Mouse (Mus musculus) embryonic fibroblast, embryonic 13.5 days (primary cell): ENCODE data around the gene Frmd8. TPM values are rescaled to one million over a fixed set of nuclear protein-coding genes. Genes with fewer than 3 reads are reported as not detected.
A peak's percentile ranks its signal among the peaks of the same experiment; 100 is the strongest.

Experiments used
- H3K27ac ChIP-seq: 2 replicates; pipeline ENCODE4 v1.5.1; 2012; ENCODE audit warnings: low read length, control low read depth, inconsistent platforms; ENCODE audit not compliant: insufficient read depth
- H3K4me1 ChIP-seq: 2 replicates; pipeline ENCODE4 v1.6.1; 2011; ENCODE audit warnings: low read length; ENCODE audit not compliant: control insufficient read depth, insufficient read depth
- H3K4me3 ChIP-seq: 2 replicates; pipeline ENCODE4 v1.5.1; 2011; ENCODE audit warnings: mild to moderate bottlenecking, control low read depth, low read length; ENCODE audit not compliant: insufficient read depth
- CTCF ChIP-seq: IDR thresholded peaks from 2 replicates; pipeline ENCODE4 v1.5.1; 2011; ENCODE audit warnings: mild to moderate bottlenecking, control low read depth, low read length, moderate library complexity, borderline replicate concordance; ENCODE audit not compliant: insufficient read depth
- POLR2A ChIP-seq: IDR thresholded peaks from 2 replicates; pipeline ENCODE4 v1.6.1; 2011; ENCODE audit warnings: low read depth, mild to moderate bottlenecking, control low read depth, low read length, moderate library complexity
- polyA plus RNA-seq: library from polyadenylated mRNA; stranded (reverse); fragments of >200 nt; gene quantifications from 2 replicates; pipeline ENCODE4 v1.2.4, GENCODE M21; 2011; ENCODE audit warnings: low read depth; ENCODE audit not compliant: missing spikeins, insufficient read length

Frmd8 gene
- polyA plus RNA-seq, 1 experiment = 24.9 TPM

DNA sequence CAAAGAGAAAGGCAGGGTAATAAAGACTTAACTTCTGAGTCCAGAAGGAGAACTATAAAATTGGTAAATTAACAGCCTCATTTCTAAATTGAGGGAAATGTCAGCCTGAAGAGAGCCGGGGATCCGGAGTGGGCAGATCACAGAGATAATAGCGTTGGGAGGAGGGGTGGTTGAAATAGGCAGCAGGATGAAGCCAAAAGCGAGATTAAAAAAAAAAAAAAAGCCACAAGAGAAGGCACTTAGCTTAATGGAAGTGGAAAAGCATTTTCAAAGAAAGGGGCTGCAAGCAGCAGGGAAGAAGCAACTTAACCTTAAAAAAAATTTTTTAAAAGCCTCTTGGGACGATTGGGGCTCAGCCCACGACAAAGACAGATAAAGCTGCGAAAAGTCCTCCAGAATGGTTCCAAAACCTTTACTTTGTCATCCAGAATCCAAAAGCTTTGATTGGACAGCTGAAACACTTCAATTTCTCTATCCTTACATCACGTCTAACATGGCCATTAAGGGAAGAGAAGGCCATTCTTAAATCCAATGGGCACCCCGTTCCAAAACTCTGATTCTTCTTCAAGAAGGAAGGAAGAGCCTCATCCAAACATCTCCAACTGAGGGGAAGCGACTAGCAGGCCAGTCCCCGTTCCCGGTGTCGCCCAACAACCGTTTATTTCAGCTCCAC, 36.5 kb upstream of the Frmd8 start:
- H3K27ac ChIP-seq = peak overlapping the region; percentile 70
- TF ChIP-seq CTCF (no peak), POLR2A (peak; percentile 36; the same call in 1 of the 2 replicates)
- peak overlapping the region; percentile 88 for H3K4me3 ChIP-seq

GRCm38 (mm10) chr19:5910221-5910620, 35.1 kb upstream of the Frmd8 start:
- H3K27ac ChIP-seq = no peak overlapping the region
- peaks cover 4% of the 10 kb centered on the region for H3K4me1 ChIP-seq
- H3K4me3 ChIP-seq = no peak overlapping the region
- TF ChIP-seq CTCF (no peak), POLR2A (no peak)

More for the DNA sequence above, 36.5 kb upstream of the Frmd8 start:
- peaks cover 4% of the 10 kb centered on the region for H3K4me1 ChIP-seq

- TF ChIP-seq CTCF (no peak), POLR2A (no peak)
- no peak overlapping the region for H3K4me3 ChIP-seq
- H3K4me1 ChIP-seq = peaks cover 4% of the 10 kb centered on the region; the same call in 1 of the 2 replicates
- H3K27ac ChIP-seq = peak overlapping the region; percentile 7; the same call in 1 of the 2 replicates
These were observed 32.2 kb upstream of the Frmd8 start for GRCm38 (mm10) chr19:5907275-5907674.

GRCm38 (mm10) chr19:5894002-5894678, 19.1 kb upstream of the Frmd8 start, which contains the start of gene Tigd3:
Gene Tigd3 (minus strand): TSS chr19:5894149.
- TF ChIP-seq CTCF = no peak
- peak; percentile 49 for TF ChIP-seq POLR2A
- H3K27ac ChIP-seq = no peak within 1 kb of the TSS

DNA sequence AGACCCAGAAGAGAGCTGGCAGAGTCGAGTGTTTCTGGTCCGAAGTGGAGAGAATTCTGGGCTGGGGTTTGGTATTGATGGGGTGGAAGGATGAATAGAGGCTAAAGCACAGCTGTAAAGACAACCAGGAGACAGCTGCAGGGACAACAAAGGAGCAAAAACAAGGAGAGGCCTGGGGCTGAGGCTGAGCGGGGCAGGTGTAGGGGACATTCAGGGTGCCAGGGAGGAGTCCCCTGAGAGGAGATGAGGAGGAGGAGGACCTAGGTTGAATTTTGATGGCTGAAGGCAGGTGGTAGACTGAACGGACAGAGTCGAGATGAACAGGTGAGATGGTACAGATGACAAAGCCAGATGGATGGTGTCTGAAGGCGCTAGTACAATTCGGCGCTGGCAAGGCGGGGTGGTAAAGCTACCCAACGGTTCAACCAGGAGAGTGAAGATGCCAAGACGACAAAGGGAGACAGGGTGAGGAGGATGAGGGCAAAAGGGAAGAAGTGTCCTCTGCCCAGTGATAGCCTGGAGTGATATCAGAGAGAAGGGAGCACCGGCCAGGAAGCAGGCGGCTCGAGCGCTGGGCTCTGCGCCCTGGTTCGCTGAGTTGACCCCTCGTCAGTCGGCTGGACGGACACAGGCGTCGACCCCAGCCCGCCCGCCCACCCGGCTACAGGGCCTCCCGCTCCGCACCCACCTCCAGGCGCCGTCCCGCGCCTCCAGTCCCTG, 18.4 kb upstream of the Frmd8 start:
- TF ChIP-seq CTCF (no peak), POLR2A (no peak)
- H3K4me3 ChIP-seq = peak overlapping the region; percentile 16
- H3K4me1 ChIP-seq = peaks cover 3% of the 10 kb centered on the region; the same call in 1 of the 2 replicates
- no peak overlapping the region for H3K27ac ChIP-seq

More at GRCm38 (mm10) chr19:5894002-5894678, 19.1 kb upstream of the Frmd8 start, which contains the start of gene Tigd3:
- Histone ChIP-seq H3K4me3 (peak within 1 kb of the TSS; percentile 16), H3K4me1 (peaks cover 3% of the 10 kb centered on the region; the same call in 1 of the 2 replicates)

DNA sequence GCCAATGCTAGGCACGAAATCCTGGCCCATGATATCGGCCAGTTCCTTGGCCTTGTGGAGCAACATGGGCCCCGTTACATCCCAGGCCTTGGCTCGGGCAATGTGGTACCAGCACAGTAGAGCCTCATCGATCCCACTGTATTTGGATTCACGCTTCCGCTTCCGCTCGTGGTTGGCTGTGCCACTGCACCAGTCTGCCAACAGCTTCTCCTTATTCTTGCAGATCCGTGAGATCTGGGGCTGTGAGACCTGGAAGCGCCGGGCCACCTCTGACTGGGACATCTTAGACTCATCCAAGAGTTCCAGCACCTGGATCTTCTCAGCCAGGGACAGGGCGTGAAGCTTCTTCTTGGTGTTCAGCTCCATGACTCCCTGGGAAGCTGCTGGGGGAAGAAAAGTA, 17.7 kb upstream of the Frmd8 start:
- H3K27ac ChIP-seq = no peak overlapping the region
- H3K4me1 ChIP-seq = peaks cover 3% of the 10 kb centered on the region; the same call in 1 of the 2 replicates
- H3K4me3 ChIP-seq = no peak overlapping the region
- TF ChIP-seq CTCF = no peak

GRCm38 (mm10) chr19:5892262-5892661, 17.2 kb upstream of the Frmd8 start:
- no peak overlapping the region for H3K27ac ChIP-seq
- TF ChIP-seq POLR2A (no peak), CTCF (no peak)
- no peak overlapping the region for H3K4me3 ChIP-seq
- peaks cover 3% of the 10 kb centered on the region; the same call in 1 of the 2 replicates for H3K4me1 ChIP-seq

GRCm38 (mm10) chr19:5891521-5892258, 16.6 kb upstream of the Frmd8 start:
- no peak for TF ChIP-seq CTCF
- Histone ChIP-seq H3K27ac (no peak overlapping the region), H3K4me3 (no peak overlapping the region), H3K4me1 (peaks cover 3% of the 10 kb centered on the region; the same call in 1 of the 2 replicates)

DNA sequence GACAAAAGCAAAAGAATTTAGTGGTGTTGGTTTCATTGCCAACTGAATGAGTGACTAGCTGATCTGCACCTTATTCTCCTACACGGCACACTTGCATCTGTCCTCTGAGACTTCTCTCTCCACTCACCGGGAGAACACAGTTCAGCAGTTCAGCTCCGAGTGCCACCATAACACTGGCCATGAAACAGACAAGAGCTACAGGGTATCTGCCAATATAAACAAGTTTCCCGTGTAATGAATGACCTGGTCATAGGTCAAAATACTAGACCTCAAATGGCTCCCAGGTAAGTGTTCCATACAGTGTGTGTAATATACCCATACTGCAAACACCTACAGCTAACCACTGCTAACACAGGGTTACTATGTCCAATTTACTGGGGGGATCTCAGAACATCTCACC, 14.1 kb upstream of the Frmd8 start:
- TF ChIP-seq POLR2A = no peak
- TF ChIP-seq CTCF = no peak
- no peak overlapping the region for H3K4me3 ChIP-seq
- H3K4me1 ChIP-seq = peaks cover 3% of the 10 kb centered on the region; the same call in 1 of the 2 replicates
- no peak overlapping the region for H3K27ac ChIP-seq
